Mouse (Mus musculus) kidney, adult 2 months (tissue): Measurements from ENCODE around the gene Acsf2.

ENCODE experiments used
- CTCF ChIP-seq: fragments of 200-500 bp; conservative IDR thresholded peaks from 2 replicates; pipeline ENCODE4 v1.5.1; 2011; ENCODE audit warnings: low read depth, mild to moderate bottlenecking, control low read depth, low read length, moderate library complexity, mixed read lengths; ENCODE audit not compliant: insufficient read depth, insufficient read length
- POLR2A ChIP-seq: fragments of 200-500 bp; IDR thresholded peaks from one replicate; pipeline ENCODE4 v1.6.1; 2011; ENCODE audit warnings: low read depth, low read length, control low read depth

DNA sequence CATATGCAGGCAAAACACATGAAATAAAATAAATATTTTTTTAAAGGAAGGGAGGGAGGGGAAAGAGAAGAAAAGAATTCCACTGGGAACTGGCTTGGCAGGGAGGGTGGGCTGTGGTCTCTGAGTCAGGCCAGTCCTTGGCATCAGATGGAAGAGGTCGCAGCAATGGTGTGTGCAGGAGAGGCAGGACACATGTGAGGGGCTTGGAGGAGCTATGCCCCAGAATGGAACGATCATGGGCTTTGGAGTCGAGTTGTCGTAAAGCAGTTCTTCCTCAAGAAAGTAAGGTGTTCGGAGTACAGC lies 51.3 kb downstream of the Acsf2 start:
- TF ChIP-seq CTCF (no peak), POLR2A (no peak)
